In genomic region chr1:39969771-39970406, GRCm38 (mm10) we compare ENCODE assay signal across 11 mouse cellular contexts.
DNase-seq lines count a peak whose midpoint lies in the region; ATAC-seq lines count a peak whose summit lies in the region.
"Had no signal": no experiment of that assay in that cellular context is flagged by ENCODE, and none has a peak within 500 bp of the region (broad histone marks: within the 10 kb centered on the region; RNA-seq: fewer than 3 reads in every experiment).

No protein-coding gene starts in this region.

- no peak for ATAC-seq in liver, embryonic 11.5 days (replicated peaks; ENCODE audit: low FRiP score)
- ATAC-seq in forebrain, embryonic 12.5 days (ENCODE audit: low FRiP score), result peak; percentile 21; the same call in 1 of the 2 replicates
- no peak for ATAC-seq in limb, embryonic 11.5 days (ENCODE audit: insufficient number of reproducible peaks, low FRiP score, low TSS enrichment, low read depth)

- peak; percentile 31 for DNase-seq in liver
- no peak for DNase-seq in liver, embryonic 11.5 days (ENCODE audit: low spot score)
- DNase-seq in embryo, embryonic 10 days (ENCODE audit: low spot score), result peak; percentile 68
- DNase-seq in limb, embryonic 11.5 days (ENCODE audit: low spot score), result peak; percentile 50
- no peak for DNase-seq in urinary bladder, postnatal 10 days (ENCODE audit: low spot score)
- no peak for DNase-seq in T-cell, adult 2 months (ENCODE audit: low spot score)
- DNase-seq: layer of hippocampus, adult 9-11 months; liver, embryonic 13.5 days had no signal

- 61% methylated on average over 2 of the region's 2 CpGs for WGBS in liver, embryonic 11.5 days
- 56% methylated on average over 2 of the region's 2 CpGs for WGBS in forebrain, embryonic 12.5 days
- 75% methylated on average over 2 of the region's 2 CpGs for WGBS in limb, embryonic 11.5 days

- H3K4me3 ChIP-seq in liver, embryonic 11.5 days (ENCODE audit: low read depth, low read length), result no peak overlapping the region
- H3K4me3 ChIP-seq in forebrain, embryonic 12.5 days (replicated peaks), result no peak overlapping the region
- no peak overlapping the region for H3K4me3 ChIP-seq in limb, embryonic 11.5 days (ENCODE audit: low read depth, low read length)
- H3K4me3 ChIP-seq: liver, embryonic 13.5 days; myocyte had no signal

- no peak overlapping the region for H3K4me2 ChIP-seq in liver, embryonic 11.5 days
- H3K4me2 ChIP-seq in forebrain, embryonic 12.5 days, result no peak overlapping the region
- H3K4me2 ChIP-seq in limb, embryonic 11.5 days (ENCODE audit: low read depth, severe bottlenecking), result no peak overlapping the region
- H3K4me2 ChIP-seq: liver, embryonic 13.5 days had no signal

- 0 out of 2 replicates have a peak, but pooled peaks cover 3% of the 10 kb centered on the region for H3K36me3 ChIP-seq in liver, embryonic 11.5 days (ENCODE audit: control insufficient read depth, insufficient read depth, low read length)
- peaks cover 25% of the 10 kb centered on the region for H3K36me3 ChIP-seq in forebrain, embryonic 12.5 days (replicated peaks)
- H3K36me3 ChIP-seq in limb, embryonic 11.5 days (ENCODE audit: control insufficient read depth, insufficient read depth, low read length), result no peaks in the 10 kb centered on the region
- H3K36me3 ChIP-seq: G1E; liver, embryonic 13.5 days had no signal

- H3K9me3 ChIP-seq in liver, embryonic 11.5 days (ENCODE audit: control insufficient read depth, low read length), result no peaks in the 10 kb centered on the region
- H3K9me3 ChIP-seq in forebrain, embryonic 12.5 days, result no peaks in the 10 kb centered on the region
- no peaks in the 10 kb centered on the region for H3K9me3 ChIP-seq in limb, embryonic 11.5 days (ENCODE audit: control insufficient read depth, low read length)
- H3K9me3 ChIP-seq: G1E; liver, embryonic 13.5 days had no signal

- H3K9ac ChIP-seq in liver, embryonic 11.5 days (ENCODE audit: low read depth, low read length), result no peak overlapping the region
- H3K9ac ChIP-seq in forebrain, embryonic 12.5 days, result no peak overlapping the region
- H3K9ac ChIP-seq in limb, embryonic 11.5 days (ENCODE audit: low read length), result no peak overlapping the region
- H3K9ac ChIP-seq: liver, embryonic 13.5 days had no signal

- no peaks in the 10 kb centered on the region for H3K27me3 ChIP-seq in liver, embryonic 11.5 days (replicated peaks; ENCODE audit: control insufficient read depth, insufficient read depth, low read length)
- H3K27me3 ChIP-seq in forebrain, embryonic 12.5 days, result no peaks in the 10 kb centered on the region
- no peaks in the 10 kb centered on the region for H3K27me3 ChIP-seq in limb, embryonic 11.5 days (ENCODE audit: control insufficient read depth, insufficient read depth, low read length)
- H3K27me3 ChIP-seq: liver, embryonic 13.5 days had no signal

- peaks cover 21% of the 10 kb centered on the region for H3K4me1 ChIP-seq in liver, embryonic 11.5 days (replicated peaks; ENCODE audit: control insufficient read depth, insufficient read depth, low read length)
- peaks cover 20% of the 10 kb centered on the region for H3K4me1 ChIP-seq in forebrain, embryonic 12.5 days
- no peaks in the 10 kb centered on the region for H3K4me1 ChIP-seq in limb, embryonic 11.5 days (ENCODE audit: control insufficient read depth, insufficient read depth, low read length)

- no peak overlapping the region for H3K27ac ChIP-seq in liver, embryonic 11.5 days (ENCODE audit: low read depth, low read length)
- peak overlapping the region; percentile 32 for H3K27ac ChIP-seq in forebrain, embryonic 12.5 days
- H3K27ac ChIP-seq in limb, embryonic 11.5 days (replicated peaks; ENCODE audit: low read depth, low read length), result no peak overlapping the region
- H3K27ac ChIP-seq: liver, embryonic 13.5 days had no signal

Comparison
In these comparisons a context has a peak if more than half of its experiments do, and no peak if none do; other contexts are left out.
1. DNase-seq: peak in liver (single experiment), embryo, embryonic 10 days (single experiment) and limb, embryonic 11.5 days (single experiment); none in liver, embryonic 11.5 days (single experiment), urinary bladder, postnatal 10 days (single experiment) and T-cell, adult 2 months (single experiment).